Mouse (Mus musculus): ENCODE data around the gene Mecom.

- TF ChIP-seq POLR2A (IDR thresholded peaks at IDR 0.05; ENCODE audit: low read depth, low read length): no peak
- no peak for TF ChIP-seq CTCF (IDR thresholded peaks at IDR 0.05; ENCODE audit: extremely low read depth, insufficient read depth, insufficient read length, insufficient replicate concordance)
These were observed 397.7 kb downstream of the Mecom start for GRCm38 (mm10) chr3:30150071-30150470.
